Mouse (Mus musculus) right cerebral cortex, postnatal 10 days (tissue): Measurements from ENCODE around the gene Ndufaf2.

ENCODE experiments used
- DNase-seq, 2 experiments: peaks; one replicate each; pipeline ENCODE4 v3.0.0; 2021; ENCODE audit warnings: low spot score in 2 of 2

Gene Ndufaf2

DNA sequence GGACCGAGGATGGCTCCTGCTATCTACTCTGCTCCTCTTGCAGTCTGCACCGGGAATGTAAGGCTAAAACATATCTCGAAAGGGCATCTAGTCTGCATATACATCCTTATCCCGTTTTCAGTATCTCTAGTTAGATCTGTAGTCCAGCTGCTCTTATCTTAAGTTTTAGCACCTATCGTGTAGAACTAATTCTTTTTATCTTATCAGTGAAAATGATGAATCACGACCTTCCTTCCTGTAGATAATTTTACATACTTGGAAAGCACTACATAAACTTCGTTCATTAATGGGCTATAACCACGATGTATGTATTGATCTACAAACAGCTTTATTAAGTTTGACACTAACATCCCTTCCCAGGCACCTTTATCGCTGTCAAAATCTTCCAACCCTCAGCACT is 118.5 kb downstream of the Ndufaf2 start:
- DNase-seq: no peak

DNA sequence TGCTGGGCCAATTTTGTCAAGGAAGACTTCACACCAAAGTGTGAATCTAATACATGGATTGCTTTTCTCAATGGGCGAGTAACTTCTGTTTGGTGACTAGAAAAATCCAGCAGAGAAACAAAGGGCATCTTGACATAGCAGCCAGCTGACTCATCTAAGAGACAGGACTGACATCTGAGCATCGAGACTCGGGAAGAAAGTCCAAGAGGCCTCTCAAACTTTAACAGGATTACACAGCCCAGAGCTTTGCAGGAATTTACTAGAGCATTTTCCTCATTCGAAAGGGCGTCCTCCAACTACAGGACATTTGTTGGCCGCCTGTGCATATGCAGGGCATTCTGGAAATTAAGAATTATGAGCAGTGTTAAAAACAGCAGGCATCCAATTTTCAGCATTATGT is 119.0 kb downstream of the Ndufaf2 start:
- no peak for DNase-seq

DNA sequence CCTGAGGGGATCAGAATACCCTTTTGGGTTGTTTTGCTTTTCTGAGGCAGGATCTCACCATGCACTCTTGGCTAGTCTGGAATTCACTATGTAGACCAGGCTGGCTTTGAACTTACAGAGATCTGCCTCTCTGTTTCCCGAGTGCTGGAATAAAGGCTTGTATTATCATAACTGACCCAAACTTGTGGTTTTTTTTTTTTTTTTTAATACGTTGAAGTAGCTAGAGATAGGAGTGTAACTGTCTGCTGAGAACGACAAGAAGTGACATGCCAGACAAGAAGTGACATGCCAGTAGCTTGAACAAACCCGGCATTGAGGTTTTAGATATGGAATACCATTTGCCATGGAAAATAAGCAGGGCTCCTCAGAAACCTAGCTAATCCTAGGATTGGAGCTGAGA is 125.6 kb downstream of the Ndufaf2 start:
- DNase-seq: no peak

DNA sequence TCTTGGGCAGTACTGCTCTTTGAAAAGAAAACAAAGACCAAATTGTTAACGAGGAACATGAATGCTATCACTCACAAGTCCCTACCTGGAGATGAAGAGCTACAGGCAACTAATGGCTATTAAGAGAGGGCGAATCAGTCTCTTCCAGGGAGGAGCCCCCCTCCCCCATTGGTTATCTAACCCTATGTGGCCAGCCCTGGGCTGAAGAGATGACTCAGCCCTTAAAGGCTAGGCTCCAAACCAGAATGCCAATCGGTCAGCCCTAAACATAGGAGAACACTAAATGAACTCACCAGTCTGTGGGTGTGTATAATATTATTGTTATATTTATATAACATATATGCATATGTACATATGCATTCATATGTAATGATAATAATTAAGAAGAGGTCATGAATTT is 132.6 kb downstream of the Ndufaf2 start:
- no peak for DNase-seq

DNA sequence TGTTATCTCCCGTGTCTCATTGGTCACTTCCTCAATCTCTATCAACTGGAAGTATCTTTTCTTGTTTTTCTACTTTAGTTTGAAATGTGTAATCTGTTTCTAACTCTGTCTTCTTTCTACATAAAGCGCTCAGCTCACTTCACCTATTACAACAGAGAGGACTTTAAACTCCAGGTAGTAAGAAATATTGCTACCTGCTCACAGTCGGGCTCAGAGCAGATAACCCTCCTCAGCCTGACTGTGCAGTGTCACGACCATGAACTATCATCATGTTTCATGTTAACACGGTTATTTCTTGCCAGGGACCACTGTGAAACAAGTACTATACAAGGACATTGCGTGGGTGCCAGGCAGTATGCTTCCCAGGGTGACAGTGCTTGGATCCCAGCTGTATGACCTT is 141.1 kb downstream of the Ndufaf2 start:
- no peak for DNase-seq

DNA sequence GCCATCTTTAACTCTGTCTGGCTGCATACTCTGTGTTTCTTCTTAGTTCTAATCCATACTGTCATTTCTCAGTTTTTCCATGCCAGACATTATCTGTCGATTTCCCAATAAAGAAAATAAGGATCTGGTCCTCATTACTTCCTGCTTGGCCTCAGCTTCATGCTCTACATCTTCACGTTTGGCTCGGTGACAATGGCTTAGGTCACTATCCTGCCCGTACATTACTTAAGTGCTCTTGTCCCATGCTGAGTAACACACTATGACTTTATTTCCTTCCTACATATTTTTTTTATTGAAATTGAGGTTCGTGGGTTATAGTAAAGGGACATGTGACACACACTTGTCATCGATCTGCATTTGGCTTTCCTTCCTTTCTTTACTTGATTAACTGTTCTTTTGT is 143.3 kb downstream of the Ndufaf2 start:
- no peak for DNase-seq

DNA sequence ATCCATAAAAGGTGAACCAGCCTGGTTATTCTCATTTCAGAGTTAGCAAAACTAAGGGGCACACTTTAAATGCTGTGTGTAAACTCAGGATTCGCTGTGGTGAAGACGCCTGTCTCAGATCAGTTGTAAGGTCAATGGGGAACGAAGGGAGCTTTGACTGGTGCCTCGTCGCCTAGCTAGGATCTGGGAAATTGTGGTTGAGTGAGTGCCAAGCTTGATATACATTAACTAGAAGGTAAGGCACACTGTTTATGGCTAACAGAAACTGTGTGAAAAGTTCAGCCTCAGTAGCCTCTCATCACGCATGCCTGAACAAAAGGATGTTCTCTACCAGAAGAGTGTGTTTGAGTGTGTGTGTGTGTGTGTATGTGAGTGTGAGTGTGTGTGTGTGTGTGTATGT is 144.6 kb downstream of the Ndufaf2 start:
- no peak for DNase-seq

DNA sequence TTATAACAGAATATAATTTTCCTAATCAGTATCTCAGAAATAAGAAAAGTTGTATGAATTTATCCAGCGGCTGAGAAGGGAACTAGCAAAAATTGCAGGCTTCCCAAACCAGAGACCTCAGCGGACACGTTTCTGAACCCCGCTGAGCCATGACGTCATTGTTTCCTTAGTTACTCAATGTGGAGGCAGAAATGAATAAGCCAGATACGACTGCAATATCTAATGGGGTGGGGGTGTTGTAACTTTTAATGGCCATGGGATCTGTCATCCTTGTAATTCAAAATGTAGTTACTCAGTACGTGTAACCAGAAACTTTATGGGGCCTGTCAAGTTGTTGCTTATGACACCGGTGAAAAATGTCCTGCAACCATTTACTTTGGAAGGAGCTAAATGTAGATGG is 145.3 kb downstream of the Ndufaf2 start:
- no peak for DNase-seq

DNA sequence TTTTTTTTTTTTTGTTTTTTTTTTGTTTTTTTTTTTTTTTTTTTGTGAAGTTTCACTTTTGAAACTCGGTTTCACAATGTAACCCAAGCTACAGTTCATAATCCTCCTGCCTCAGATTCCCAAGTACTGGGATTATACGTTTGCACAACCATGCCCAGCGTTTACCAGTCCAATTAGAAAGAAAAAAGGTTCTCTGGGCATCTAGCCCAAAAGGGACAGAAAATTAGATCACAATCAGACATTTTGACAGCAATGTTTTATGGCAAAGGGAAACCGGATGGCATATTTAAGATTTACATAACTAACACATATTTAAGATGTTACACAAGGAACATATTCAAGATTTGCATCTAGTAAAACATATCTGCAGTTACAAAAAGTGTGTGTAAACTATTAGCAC is 150.6 kb downstream of the Ndufaf2 start:
- no peak for DNase-seq

DNA sequence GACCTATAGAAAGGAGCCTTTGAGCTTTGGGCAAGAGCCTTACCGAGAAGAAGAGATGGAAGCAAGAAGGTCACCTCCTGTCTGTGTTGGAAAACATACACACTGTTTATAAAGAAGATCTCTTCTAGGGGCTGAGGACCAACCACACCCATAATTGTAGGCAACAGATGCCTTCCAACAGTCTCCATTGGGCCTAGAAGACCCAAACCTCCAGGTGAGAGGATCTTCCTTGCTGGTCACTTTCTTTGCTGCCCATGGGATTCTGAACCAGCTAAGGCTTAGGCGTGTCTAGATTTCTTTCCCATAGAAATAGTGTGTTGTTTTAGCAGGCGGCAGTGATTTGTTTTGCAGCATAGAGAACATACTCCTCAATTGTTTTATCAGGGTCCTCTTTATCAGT is 162.1 kb downstream of the Ndufaf2 start:
- DNase-seq: no peak

DNA sequence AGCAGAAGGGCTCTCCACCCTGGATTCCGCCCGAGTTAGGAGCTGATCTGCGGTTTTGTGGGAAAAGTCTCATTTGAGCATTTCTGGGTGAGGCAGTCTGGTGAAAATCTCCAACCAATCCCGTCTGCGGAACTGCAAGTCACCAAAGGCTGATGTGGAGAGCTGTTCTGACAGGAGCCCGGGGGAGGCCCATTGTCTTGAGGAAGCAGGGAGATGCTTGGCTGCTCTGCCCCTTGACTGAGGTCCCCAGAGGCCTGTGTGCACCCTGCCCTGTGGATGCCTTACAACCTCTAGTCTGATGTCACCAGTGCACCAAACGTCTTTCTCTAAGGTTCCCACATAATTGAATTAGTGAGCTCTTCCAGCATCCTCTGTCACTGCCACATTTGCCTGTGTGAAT is 163.2 kb downstream of the Ndufaf2 start:
- DNase-seq: no peak

DNA sequence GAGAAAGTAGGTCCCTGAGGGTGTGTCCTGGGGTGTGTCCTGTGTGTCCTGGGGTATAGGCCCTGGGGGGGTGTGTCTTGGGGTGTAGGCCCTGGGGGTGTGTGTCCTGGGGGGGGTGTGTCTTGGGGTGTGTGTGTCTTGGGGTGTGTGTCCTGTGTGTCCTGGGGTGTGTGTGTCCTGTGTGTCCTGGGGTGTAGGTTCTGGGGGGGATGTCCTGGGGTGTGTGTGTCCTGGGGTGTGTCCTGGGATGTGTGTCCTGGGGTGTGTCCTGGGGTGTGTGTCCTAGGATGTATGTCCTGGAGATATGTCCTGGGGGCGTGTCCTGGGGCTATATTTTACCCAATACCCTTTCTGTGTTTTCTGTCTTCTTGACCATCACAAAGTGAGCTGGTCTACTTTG is 165.8 kb downstream of the Ndufaf2 start:
- DNase-seq: no peak

DNA sequence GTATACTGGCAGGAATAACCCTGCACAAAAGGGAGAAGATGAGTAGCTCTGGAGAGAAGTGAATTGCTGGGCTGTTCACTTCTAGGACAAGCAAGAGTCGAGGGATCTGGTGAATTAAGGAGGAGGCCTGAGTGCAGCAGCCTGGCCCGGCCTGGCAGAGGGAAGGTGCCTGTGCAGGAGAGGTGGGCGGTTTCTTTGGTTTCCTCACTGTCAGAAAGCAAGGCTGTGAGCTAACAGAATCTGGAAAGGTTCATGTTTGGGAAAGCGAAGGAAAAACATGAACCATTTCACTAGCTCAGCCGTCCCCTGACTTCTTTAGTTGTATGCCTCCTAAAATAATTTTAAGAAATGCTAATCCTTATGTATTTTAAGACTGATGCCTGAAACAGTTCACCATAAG is 173.8 kb downstream of the Ndufaf2 start:
- DNase-seq: no peak

DNA sequence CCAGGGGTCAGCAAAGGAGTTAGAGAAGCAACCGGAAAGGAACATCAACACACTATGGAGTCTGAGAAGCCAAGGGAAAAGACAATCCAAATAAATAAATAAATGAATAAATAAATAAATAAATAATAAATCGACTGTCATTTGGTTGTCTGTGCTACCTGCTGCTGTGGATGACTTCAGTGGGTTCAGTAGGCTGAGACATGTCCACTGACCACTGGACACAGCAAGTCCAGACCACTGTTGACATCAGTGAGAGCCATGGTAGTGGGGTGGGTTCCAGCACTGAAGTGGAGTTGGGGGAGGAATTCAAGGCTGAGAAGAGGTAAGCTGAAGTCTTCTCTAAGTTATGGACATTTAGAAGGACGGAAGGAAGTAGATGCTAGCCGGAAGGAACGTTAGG is 174.2 kb downstream of the Ndufaf2 start:
- no peak for DNase-seq

DNA sequence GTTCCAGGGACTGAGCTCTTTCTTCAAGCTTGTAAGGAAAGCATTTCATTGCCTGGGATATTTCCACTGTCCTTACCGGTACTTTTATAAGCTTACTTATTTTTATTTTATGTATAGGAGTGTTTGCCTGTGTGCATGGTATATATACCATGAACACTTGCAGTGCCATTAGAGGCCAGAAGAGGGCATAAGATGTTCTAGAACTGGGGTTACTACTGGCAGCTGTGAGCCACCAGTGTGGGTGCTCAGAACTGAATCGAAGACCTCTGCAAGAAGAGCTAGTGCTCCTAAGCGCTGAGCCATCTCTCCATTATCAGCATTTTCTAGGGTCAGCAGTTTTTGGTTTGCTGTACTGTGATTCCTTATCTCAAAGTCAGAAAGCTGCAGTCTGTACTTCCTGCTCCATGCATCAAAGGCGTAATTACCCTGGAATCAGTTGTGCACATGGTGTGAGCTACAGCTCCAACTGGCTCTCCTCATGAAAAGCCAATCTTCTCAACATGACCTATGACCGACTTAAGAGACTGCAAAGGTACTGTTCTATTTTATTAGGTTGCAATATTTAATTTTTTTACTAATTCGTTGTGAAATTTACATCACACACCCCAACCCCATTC is 175.1 kb downstream of the Ndufaf2 start:
- DNase-seq: no peak

DNA sequence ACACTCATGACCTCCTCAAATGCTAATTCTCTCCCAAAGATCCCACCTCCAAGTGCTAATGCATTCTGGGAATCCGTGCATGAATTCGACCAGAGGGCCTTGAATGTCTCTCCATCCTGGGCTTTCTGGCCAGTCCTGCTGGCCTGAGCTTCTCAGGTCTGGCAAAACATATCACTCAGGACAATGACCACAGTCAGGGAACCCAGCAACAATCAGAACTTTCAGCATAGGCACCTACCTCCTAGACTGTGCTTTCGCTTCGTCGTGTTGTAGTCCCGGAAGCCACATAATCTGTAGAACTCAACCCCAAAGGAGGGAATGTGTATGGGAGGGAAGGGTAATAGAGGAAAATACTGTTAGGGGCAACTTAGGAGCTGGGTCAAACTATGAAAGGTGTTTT is 179.0 kb downstream of the Ndufaf2 start:
- DNase-seq: no peak

DNA sequence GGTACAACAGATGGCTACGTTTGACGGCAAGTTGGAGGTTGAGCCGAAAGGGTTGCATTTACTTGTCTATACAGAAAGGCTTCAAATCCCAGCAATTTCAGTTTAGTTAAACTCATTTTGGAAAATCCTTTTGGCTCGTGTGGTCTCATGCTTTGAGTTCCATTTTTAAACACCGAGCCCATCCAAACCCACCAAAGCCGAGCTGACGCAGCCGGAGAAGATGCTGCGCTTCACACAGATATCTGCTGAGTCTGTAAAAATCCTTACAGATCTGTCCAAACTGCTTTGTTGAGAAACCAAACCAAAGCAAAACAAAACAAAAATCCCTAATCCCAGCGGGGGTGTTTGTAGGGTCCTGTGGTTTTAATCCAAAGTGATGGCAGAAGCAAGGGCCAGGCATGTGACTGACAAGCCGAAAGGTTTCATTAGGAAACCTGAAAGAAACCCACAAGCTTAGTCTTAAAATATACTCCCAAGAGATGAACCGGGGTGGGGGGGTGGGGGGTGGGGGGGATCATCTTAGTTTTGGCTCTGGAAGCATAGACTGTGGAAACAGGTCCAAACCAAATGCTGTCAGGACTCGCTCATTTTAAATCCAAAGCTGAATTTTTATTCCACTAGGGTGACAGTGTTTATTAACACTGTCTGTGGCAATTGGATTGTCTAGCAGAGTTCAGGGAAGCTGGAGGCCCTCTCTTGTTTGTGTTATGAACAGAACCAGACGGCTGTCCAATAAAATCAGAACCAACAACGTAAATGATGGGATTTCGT is 181.4 kb downstream of the Ndufaf2 start:
- DNase-seq: peak; percentile 38 to 50

DNA sequence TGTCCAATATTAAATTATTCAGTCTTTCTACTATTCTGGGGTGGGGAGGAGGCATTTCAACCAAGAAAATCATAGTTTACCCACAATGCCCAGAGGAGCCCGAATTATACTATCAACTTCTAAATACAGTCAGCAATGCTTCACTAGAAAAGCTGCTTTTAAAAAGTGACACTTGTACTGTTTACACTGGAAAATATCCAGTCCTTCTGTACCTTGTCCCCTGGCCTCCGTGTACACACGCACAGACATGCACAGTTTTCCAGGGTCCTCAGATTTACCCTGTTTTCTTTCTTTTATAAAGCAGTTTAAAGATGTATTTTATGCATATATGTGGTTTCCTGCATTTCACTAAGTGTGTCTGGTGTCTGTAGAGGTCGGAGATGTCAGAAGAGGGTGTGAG is 186.0 kb downstream of the Ndufaf2 start:
- no peak for DNase-seq

DNA sequence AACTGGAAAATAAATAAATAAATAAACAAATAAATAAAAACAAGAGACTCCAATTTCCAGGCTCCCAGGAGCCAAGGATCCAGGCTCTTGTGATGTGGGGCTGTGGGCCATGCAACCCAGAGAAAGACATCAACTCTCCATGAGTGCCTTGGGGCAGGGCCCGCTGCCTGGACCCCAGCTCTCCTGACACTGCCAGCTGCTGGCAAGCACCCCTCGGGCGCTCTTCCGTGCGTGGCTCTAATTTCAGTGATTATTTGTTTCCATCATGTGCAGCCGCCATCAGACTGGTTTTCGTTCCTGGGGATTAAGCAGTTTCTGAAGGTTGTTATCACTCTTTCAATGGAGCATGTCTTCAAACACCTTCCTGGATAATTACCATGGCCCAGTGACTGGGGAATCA is 186.6 kb downstream of the Ndufaf2 start:
- no peak for DNase-seq

DNA sequence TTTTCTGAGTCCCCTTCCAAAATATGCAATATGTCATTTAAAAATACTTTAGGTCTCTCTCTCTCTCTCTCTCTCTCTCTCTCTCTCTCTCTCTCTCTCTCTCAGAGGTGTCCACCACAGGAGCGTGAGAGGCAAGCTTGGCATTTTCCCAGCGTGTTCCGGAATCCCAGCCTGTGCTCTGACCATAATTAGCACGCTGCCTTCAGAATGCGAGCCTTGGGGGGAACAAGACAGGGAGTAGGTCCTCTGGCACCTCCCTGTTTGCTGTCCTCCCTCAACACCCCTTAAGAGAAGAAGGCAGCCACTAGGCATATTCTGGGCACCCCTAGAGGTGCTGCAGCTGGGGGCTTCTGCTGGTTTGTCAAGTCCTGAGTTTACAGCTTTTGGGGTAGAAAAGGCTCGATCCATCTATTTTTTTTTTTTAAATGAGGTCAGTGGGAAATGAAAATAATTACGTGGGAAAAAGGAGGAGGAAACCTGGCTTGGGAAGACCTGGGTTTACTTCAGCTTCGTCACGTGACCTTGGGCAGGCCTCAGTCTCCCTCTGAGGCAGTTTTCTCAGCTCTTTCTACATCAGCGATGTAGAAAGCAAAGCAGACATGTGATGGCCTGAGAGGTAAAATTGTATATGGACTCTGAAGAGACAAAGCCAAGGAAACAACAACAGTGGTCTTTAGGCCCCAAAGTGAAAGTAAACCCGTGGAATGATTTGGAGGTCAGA is 187.8 kb downstream of the Ndufaf2 start:
- peak; percentile 59 to 61 for DNase-seq

DNA sequence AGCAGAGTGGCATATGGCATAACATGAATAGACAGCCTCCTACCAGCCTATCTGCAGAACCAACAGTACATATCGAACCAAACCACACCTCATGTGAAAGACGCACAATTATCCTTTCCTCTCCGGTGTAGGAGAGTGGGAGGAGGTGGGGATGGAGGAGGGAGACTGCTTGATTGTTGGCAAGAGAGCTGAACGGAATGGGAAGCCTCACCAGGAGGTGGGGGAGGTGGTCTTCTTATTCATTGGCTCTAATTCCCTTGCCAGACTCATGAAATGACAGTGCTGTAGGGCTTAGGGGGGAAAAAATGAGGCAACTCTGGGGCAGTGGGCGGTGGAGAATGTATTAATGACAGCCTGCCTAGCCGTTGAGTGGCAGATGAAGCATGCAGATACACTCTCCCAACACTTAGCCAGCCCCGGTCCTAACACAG is 188.4 kb downstream of the Ndufaf2 start:
- peak; percentile 48 to 76 for DNase-seq

DNA sequence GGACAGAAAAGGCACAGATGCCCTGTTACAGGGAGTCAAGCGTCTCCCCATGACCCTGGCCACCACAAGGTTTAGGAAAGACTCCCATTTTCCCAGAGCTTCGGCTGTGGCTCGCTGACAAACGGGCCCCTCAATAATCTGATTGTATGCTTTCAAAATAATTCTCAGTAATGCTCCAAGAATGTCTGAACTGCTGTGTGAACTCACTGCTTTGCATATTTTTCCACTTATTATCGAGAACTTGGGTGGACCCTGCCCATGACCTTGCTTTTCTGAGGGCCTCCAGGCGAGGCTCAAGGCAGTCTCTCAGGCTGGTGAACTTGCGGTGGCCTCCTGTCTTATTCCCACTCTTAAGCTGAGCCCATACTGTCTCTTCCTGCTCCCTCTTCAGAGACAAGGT is 193.8 kb downstream of the Ndufaf2 start:
- DNase-seq: no peak

DNA sequence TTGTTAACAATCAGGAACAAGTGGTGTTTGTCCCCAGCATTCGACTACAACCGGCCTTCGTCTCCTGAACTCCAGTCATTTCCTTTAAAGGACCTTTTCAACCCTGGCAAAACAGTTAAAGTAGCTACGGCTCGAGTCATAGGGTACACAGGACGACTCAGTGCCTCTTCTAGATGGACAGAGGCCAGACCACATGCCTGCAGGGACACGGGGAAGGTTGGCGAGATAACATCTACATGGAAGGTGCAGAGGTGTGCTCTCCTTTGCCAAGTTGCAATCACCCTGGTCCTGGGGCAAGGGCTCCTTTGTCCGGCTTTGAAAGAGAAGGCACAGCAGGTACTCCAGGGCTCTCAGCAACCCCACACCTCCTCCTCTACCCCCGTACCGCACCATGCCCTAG is 195.0 kb downstream of the Ndufaf2 start:
- no peak for DNase-seq
